Mouse (Mus musculus) layer of hippocampus, adult 8-10 months (tissue): ENCODE measurements around the gene Aspa. TPM values are rescaled to one million over a fixed set of nuclear protein-coding genes. Genes with fewer than 3 reads are reported as not detected.

Experiments
- DNase-seq, 2 experiments: peaks; one replicate each; pipeline ENCODE4 v3.0.0; 2022; ENCODE audit warnings: low spot score in 2 of 2
- total RNA-seq, 4 experiments: library from RNA; stranded (reverse); gene quantifications; 2 replicates each; pipeline ENCODE4 v1.2.4; 2022

Gene Aspa
- total RNA-seq, 4 experiments from 2014 or later = 15.1 to 20.2 (median 18.3) TPM

- DNase-seq = no peak
Observed at GRCm38 (mm10) chr11:73258664-73259063, 70.7 kb downstream of the Aspa start.

- no peak for DNase-seq
Observed at GRCm38 (mm10) chr11:73257362-73257945, 71.9 kb downstream of the Aspa start.

Other genes starting within 250 kb of the Aspa start
- under 1 TPM; 0.16 to 0.21 (median 0.18) TPM for gene Itgae, start 239.0 kb downstream of the Aspa start, total RNA-seq
- under 1 TPM in 3 of 4 experiments, not detected in 1; 0.19 to 0.48 (median 0.25) TPM for gene Haspin, start 191.3 kb downstream of the Aspa start, total RNA-seq
- 1 to 10 TPM; 1.7 to 4.1 (median 2.8) TPM for gene P2rx5, start 169.2 kb downstream of the Aspa start, total RNA-seq
- 10 to 100 TPM; 39.6 to 49.2 (median 44.0) TPM for gene Emc6, start 152.6 kb downstream of the Aspa start, total RNA-seq
- gene Tax1bp3, start 152.5 kb downstream of the Aspa start, total RNA-seq = 10 to 100 TPM in 2 of 4 experiments, 1 to 10 TPM in 2; 7.9 to 13.1 (median 10.5) TPM
- 10 to 100 TPM; 19.0 to 30.4 (median 24.5) TPM for gene Ctns, start 130.6 kb downstream of the Aspa start, total RNA-seq
- gene Shpk, start 130.1 kb downstream of the Aspa start, total RNA-seq = 1 to 10 TPM; 3.3 to 5.1 (median 4.2) TPM
- not detected for gene Trpv1, start 95.3 kb downstream of the Aspa start, total RNA-seq
- gene Trpv3, start 62.2 kb downstream of the Aspa start, total RNA-seq = under 1 TPM; 0.49 to 0.67 (median 0.58) TPM
- gene Gm49340, start 145 bp upstream of the Aspa start, total RNA-seq = not detected
- gene Spata22, start 145 bp upstream of the Aspa start, total RNA-seq = under 1 TPM in 1 of 4 experiments, not detected in 3; 0.29 TPM
- not detected for gene Olfr20, start 21.2 kb upstream of the Aspa start, total RNA-seq
- gene Olfr376, start 41.6 kb upstream of the Aspa start, total RNA-seq = not detected
- not detected for gene Olfr1, start 70.0 kb upstream of the Aspa start, total RNA-seq
- gene Olfr378, start 98.9 kb upstream of the Aspa start, total RNA-seq = not detected
- not detected for gene Olfr380, start 127.9 kb upstream of the Aspa start, total RNA-seq
- gene Olfr381, start 162.0 kb upstream of the Aspa start, total RNA-seq = not detected
- not detected for gene Olfr382, start 187.6 kb upstream of the Aspa start, total RNA-seq